Mouse (Mus musculus): Measurements from ENCODE around the gene Kmt2b.

DNA sequence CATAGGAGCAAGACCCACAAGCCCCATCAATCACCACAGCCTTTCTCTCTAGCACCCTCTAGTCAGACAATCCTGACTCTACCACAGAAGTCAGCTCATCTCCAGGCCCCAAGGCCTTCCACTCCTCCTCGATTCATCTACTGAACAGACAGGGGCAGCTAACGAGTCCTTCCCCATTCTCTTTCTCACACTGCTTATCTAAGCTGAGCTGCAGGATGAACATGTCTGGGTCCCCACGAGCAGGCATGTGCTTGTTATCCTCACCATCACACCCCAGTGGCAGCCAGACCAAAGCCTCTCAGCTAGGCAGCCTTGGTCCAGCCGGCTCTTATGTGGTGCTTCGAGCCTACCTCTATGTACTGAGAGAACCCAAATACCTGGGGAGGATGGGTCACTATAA, 16.1 kb downstream of the Kmt2b start:
- TF ChIP-seq SRF (IDR thresholded peaks at IDR 0.05; ENCODE audit: control insufficient read depth, insufficient read length, low read depth): no peak
- TF ChIP-seq POLR2A (IDR thresholded peaks at IDR 0.05; ENCODE audit: insufficient read length, low read depth): no peak
- no peak for TF ChIP-seq POLR2AphosphoS2 (IDR thresholded peaks at IDR 0.05; ENCODE audit: insufficient read length, low read depth)
- TF ChIP-seq E2F4 (IDR thresholded peaks at IDR 0.05; ENCODE audit: insufficient read depth): no peak
- no peak for TF ChIP-seq MAX (IDR thresholded peaks at IDR 0.05; ENCODE audit: low read depth)
- TF ChIP-seq MYOD1 (IDR thresholded peaks at IDR 0.05; ENCODE audit: control insufficient read depth in 1 of 3, insufficient read length in 2 of 3, low read depth in 2 of 3): no peak
- no peak for TF ChIP-seq TCF12 (IDR thresholded peaks at IDR 0.05; ENCODE audit: insufficient read depth, poor library complexity, severe bottlenecking)
- no peak for TF ChIP-seq USF1 (IDR thresholded peaks at IDR 0.05; ENCODE audit: low read depth)
- TF ChIP-seq MYOG (IDR thresholded peaks at IDR 0.05; ENCODE audit: control insufficient read depth in 1 of 3, insufficient read depth in 1 of 3, insufficient read length in 2 of 3, low read depth in 2 of 3): no peak
